Comparison of ENCODE assay signal across 32 mouse cellular contexts in genomic region chr3:120468887-120469286, GRCm38 (mm10).
"Had no signal": no experiment of that assay in that cellular context is flagged by ENCODE, and none has a peak within 500 bp of the region (broad histone marks: within the 10 kb centered on the region; RNA-seq: fewer than 3 reads in every experiment).

No protein-coding gene starts in this region.

- H3K9ac ChIP-seq: limb, embryonic 12.5 days; limb, embryonic 13.5 days; limb, embryonic 15.5 days; liver, embryonic 12.5 days; liver, embryonic 13.5 days; liver, embryonic 14.5 days; liver, embryonic 15.5 days; liver, postnatal 0 days; lung, embryonic 14.5 days; lung, embryonic 15.5 days; midbrain, embryonic 12.5 days; midbrain, embryonic 13.5 days; midbrain, embryonic 15.5 days; neural tube, embryonic 12.5 days; neural tube, embryonic 13.5 days had no signal

- DNase-seq: left cerebral cortex, postnatal 4 days; liver; liver, embryonic 13.5 days; liver, postnatal 0 days; lung, adult 18-20 months; lung, adult 2 months; lung, embryonic 14.5 days; lung, postnatal 10 days; lung, postnatal 14 days; lung, postnatal 36 days; lung, postnatal 4 days; midbrain, embryonic 14.5 days had no signal

- H3K4me2 ChIP-seq: limb, embryonic 12.5 days; limb, embryonic 13.5 days; limb, embryonic 15.5 days; liver, embryonic 11.5 days; liver, embryonic 12.5 days; liver, embryonic 13.5 days; liver, embryonic 15.5 days; lung, embryonic 14.5 days; lung, embryonic 15.5 days; midbrain, embryonic 11.5 days; midbrain, embryonic 12.5 days; midbrain, embryonic 13.5 days; midbrain, embryonic 15.5 days; neural tube, embryonic 12.5 days; neural tube, embryonic 13.5 days had no signal

- H3K4me1 ChIP-seq: limb, embryonic 12.5 days; limb, embryonic 15.5 days; liver, embryonic 12.5 days; liver, embryonic 13.5 days; liver, embryonic 15.5 days; megakaryocyte, embryonic 14.5 days had no signal

- ATAC-seq: liver, embryonic 12.5 days; liver, postnatal 0 days; lung, postnatal 0 days; midbrain, embryonic 13.5 days; midbrain, embryonic 15.5 days; midbrain, embryonic 16.5 days had no signal

- H3K27ac ChIP-seq: limb, embryonic 12.5 days; limb, embryonic 13.5 days; limb, embryonic 15.5 days; liver, embryonic 12.5 days; liver, embryonic 13.5 days; liver, embryonic 14.5 days; liver, embryonic 15.5 days; lung, embryonic 15.5 days; macrophage; midbrain, embryonic 10.5 days; midbrain, embryonic 12.5 days; midbrain, embryonic 13.5 days; midbrain, embryonic 15.5 days; neural tube, embryonic 12.5 days; neural tube, embryonic 13.5 days had no signal

- H3K4me3 ChIP-seq: limb, embryonic 12.5 days; limb, embryonic 13.5 days; limb, embryonic 15.5 days; liver, embryonic 12.5 days; liver, embryonic 13.5 days; liver, embryonic 15.5 days; lung, embryonic 15.5 days; megakaryocyte, embryonic 14.5 days; midbrain, embryonic 10.5 days; midbrain, embryonic 12.5 days; midbrain, embryonic 13.5 days; midbrain, embryonic 15.5 days; myocyte; neural tube, embryonic 12.5 days; neural tube, embryonic 13.5 days had no signal

- H3K27me3 ChIP-seq: limb, embryonic 12.5 days; limb, embryonic 13.5 days; limb, embryonic 15.5 days; liver, embryonic 12.5 days; liver, embryonic 13.5 days; liver, embryonic 15.5 days; lung, embryonic 15.5 days; megakaryocyte, embryonic 14.5 days; midbrain, embryonic 12.5 days; midbrain, embryonic 13.5 days; midbrain, embryonic 15.5 days; neural tube, embryonic 12.5 days; neural tube, embryonic 13.5 days had no signal

- H3K36me3 ChIP-seq: limb, embryonic 12.5 days; limb, embryonic 13.5 days; limb, embryonic 15.5 days; liver, embryonic 12.5 days; liver, embryonic 13.5 days; liver, embryonic 15.5 days; lung, embryonic 15.5 days; midbrain, embryonic 10.5 days; midbrain, embryonic 12.5 days; midbrain, embryonic 13.5 days; midbrain, embryonic 15.5 days; neural tube, embryonic 12.5 days; neural tube, embryonic 13.5 days had no signal

- H3K9me3 ChIP-seq: limb, embryonic 12.5 days; limb, embryonic 13.5 days; limb, embryonic 15.5 days; liver, embryonic 12.5 days; liver, embryonic 13.5 days; liver, embryonic 15.5 days; lung, embryonic 15.5 days; midbrain, embryonic 10.5 days; midbrain, embryonic 12.5 days; midbrain, embryonic 13.5 days; midbrain, embryonic 15.5 days; neural tube, embryonic 12.5 days; neural tube, embryonic 13.5 days had no signal
